Mouse (Mus musculus) erythroblast, embryonic 14.5 days (primary cell): ENCODE data around the gene Vwa3a.

ENCODE experiments used
- GATA1 ChIP-seq: IDR thresholded peaks from 2 replicates; pipeline ENCODE4 v1.6.1; 2012; ENCODE audit warnings: low read length, inconsistent platforms, mixed read lengths
- TAL1 ChIP-seq: IDR thresholded peaks from 3 replicates; pipeline ENCODE4 v1.6.1; 2012; ENCODE audit warnings: low read length, inconsistent platforms, mixed read lengths

GRCm38 (mm10) chr7:120826408-120826807 lies 87.3 kb downstream of the Vwa3a start:
- TF ChIP-seq GATA1 (no peak), TAL1 (no peak)
